Mouse (Mus musculus) forebrain, embryonic 11.5 days (tissue): ENCODE results near the gene Mettl23. TPM values are rescaled to one million over a fixed set of nuclear protein-coding genes. Genes with fewer than 3 reads are reported as not detected.

Experiments
- ATAC-seq: fragments of 200-750 bp; cut with Nextera tagmentation; replicated peaks from 2 replicates; pipeline ENCODE4 v1.8.0; 2017; ENCODE audit warnings: moderate TSS enrichment; ENCODE audit not compliant: low FRiP score
- DNase-seq: peaks from one replicate; pipeline ENCODE4 v3.0.0-alpha.2; 2017; ENCODE audit warnings: low spot score
- H3K27ac ChIP-seq: fragments of 300-500 bp; sonication (generic); 2 replicates; pipeline ENCODE4 v1.5.1; 2014; ENCODE audit warnings: low read depth, low read length
- H3K27me3 ChIP-seq: fragments of 300-500 bp; sonication (generic); 2 replicates; pipeline ENCODE4 v1.6.1; 2014; ENCODE audit warnings: mild to moderate bottlenecking, low read length, mixed read lengths; ENCODE audit not compliant: control insufficient read depth, insufficient read depth
- H3K36me3 ChIP-seq: fragments of 300-500 bp; sonication (generic); 2 replicates; pipeline ENCODE4 v1.6.1; 2014; ENCODE audit warnings: mild to moderate bottlenecking, low read length, moderate library complexity, mixed read lengths; ENCODE audit not compliant: control insufficient read depth, insufficient read depth
- H3K4me1 ChIP-seq: fragments of 300-500 bp; sonication (generic); replicated peaks from 2 replicates; pipeline ENCODE4 v1.6.1; 2014; ENCODE audit warnings: low read length, mixed read lengths; ENCODE audit not compliant: control insufficient read depth, insufficient read depth
- H3K4me2 ChIP-seq: fragments of 300-500 bp; sonication (generic); 2 replicates; pipeline ENCODE4 v1.6.1; 2014; ENCODE audit warnings: low read depth, mild to moderate bottlenecking, low read length, moderate library complexity, mixed read lengths; ENCODE audit not compliant: severe bottlenecking
- H3K4me3 ChIP-seq: fragments of 300-500 bp; sonication (generic); 2 replicates; pipeline ENCODE4 v1.5.1; 2014; ENCODE audit warnings: low read depth, low read length
- H3K9ac ChIP-seq: fragments of 300-500 bp; sonication (generic); 2 replicates; pipeline ENCODE4 v1.6.1; 2014; ENCODE audit warnings: low read length
- H3K9me3 ChIP-seq: fragments of 300-500 bp; sonication (generic); 2 replicates; pipeline ENCODE4 v1.6.1; 2016; ENCODE audit warnings: low read length, mixed read lengths; ENCODE audit not compliant: control insufficient read depth
- WGBS: fragments of 180-500 bp; shearing (Covaris S2); extraction: QIAGEN DNeasy Blood & Tissue Kit; methylation state at CpG from one replicate; pipeline ENCODE4 v1.1.7; 2014; 5-methylcytosine and 5-hydroxymethylcytosine counted together
- polyA plus RNA-seq: library from polyadenylated mRNA; unstranded; fragments of >200 nt; fragmentation: Nextera tagmentation; extraction: Ambion mirVana; gene quantifications from 2 replicates; pipeline ENCODE4 v1.2.1, GENCODE M21; 2014

Mettl23 gene
- polyA plus RNA-seq, 1 experiment from 2014 or later = 67.6 TPM

GRCm38 (mm10) chr11:116814884-116815415 is 28.1 kb upstream of the Mettl23 start:
- DNase-seq = no peak
- Histone ChIP-seq H3K9ac (peak overlapping the region; percentile 33), H3K27ac (peak overlapping the region; percentile 80; the same call in 1 of the 2 replicates), H3K9me3 (no peaks in the 10 kb centered on the region), H3K4me3 (no peak overlapping the region), H3K36me3 (no peaks in the 10 kb centered on the region), H3K4me1 (peaks cover 36% of the 10 kb centered on the region), H3K27me3 (no peaks in the 10 kb centered on the region), H3K4me2 (no peak overlapping the region; the same call in 1 of the 2 replicates)
- ATAC-seq = no peak
- 23% methylated on average over 7 of the region's 7 CpGs for WGBS

GRCm38 (mm10) chr11:116816769-116817168 is 26.3 kb upstream of the Mettl23 start:
- Histone ChIP-seq H3K4me2 (no peak overlapping the region), H3K4me3 (no peak overlapping the region), H3K9ac (no peak overlapping the region), H3K27ac (no peak overlapping the region), H3K9me3 (no peaks in the 10 kb centered on the region), H3K4me1 (peaks cover 23% of the 10 kb centered on the region), H3K27me3 (no peaks in the 10 kb centered on the region), H3K36me3 (no peaks in the 10 kb centered on the region)
- 83% methylated on average over 5 of the region's 5 CpGs for WGBS
- ATAC-seq (no peak), DNase-seq (peak; percentile 48)

DNA sequence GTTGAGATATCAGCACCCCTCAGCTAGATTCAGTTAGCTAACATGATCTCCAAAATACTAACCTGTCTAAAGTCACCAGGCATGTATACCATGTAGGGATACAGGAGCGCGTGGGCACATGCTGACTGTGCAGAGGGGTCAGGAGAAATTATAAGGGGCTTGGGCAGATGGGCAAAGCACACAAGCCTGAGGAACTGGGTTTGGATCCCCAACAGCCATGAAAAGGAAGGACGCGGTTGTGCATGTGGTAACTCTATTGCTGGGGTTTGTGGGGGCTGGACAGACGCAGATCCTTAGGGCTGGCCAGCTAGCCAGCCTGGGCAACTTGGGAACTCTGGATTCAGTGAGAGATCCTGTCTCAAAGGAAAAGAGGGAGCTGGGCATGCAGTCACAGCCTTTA is 25.5 kb upstream of the Mettl23 start:
- H3K4me3 ChIP-seq = no peak overlapping the region
- WGBS = 95% methylated on average over 5 of the region's 5 CpGs
- no peak overlapping the region for H3K4me2 ChIP-seq
- no peaks in the 10 kb centered on the region for H3K36me3 ChIP-seq
- no peaks in the 10 kb centered on the region for H3K9me3 ChIP-seq
- ATAC-seq (no peak), DNase-seq (peak; percentile 30)
- H3K27me3 ChIP-seq = no peaks in the 10 kb centered on the region
- peaks cover 23% of the 10 kb centered on the region for H3K4me1 ChIP-seq
- H3K27ac ChIP-seq = no peak overlapping the region
- no peak overlapping the region for H3K9ac ChIP-seq

DNA sequence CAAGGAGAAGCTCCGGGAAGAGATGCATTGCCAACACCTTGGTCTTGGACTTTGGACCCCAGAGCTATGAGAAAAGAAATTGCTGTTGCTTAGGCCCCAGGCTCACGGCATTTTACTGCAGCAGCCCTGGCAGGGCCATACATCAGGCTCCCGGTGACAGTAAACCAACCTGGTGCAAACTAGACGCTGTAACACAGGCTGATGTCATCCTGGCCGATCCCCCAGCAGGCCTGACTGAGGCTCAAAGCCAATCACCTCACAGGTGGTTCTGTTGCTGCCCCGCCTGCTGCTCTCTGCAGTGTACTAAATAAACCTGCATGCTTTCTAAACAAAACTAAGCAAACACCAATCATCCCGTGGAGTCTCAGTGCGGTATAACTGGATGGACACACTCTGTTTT is 24.4 kb upstream of the Mettl23 start:
- Histone ChIP-seq H3K9ac (no peak overlapping the region), H3K27ac (no peak overlapping the region), H3K36me3 (no peaks in the 10 kb centered on the region), H3K4me3 (no peak overlapping the region), H3K4me1 (peaks cover 13% of the 10 kb centered on the region), H3K27me3 (no peaks in the 10 kb centered on the region), H3K9me3 (no peaks in the 10 kb centered on the region), H3K4me2 (no peak overlapping the region)
- ATAC-seq = no peak
- 76% methylated on average over 8 of the region's 8 CpGs for WGBS
- DNase-seq = no peak

DNA sequence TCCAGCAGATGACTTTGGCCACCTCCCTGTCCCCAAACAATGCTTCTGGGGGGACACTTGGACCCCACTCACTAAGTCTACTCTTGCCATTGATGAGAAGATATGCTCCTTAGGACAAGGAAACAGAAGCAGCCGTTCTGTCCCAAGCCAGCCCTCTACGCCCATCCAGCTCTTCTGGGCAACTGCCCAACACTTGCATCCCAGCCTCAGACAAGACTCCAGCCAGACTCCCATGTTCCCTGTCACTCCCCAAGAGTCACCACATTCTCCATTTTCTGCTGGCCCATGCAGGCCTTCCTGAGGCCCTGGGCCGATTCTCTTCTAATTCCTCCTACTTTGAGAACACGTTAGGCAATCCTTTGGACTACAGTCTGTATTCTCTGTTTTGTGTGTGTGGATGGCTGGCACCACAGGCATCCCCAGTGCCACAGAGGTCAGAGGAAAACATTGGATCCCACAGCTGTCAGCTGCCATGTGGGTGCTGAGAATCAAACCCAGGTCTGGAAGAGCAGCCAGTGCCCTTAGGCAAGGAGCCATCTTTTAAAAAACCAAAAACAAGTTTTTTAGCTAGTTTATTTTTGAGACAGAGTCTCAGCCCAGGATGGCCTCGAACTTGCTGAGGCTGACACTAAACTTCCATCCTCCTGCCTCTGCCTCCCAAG is 23.0 kb upstream of the Mettl23 start:
- DNase-seq (no peak), ATAC-seq (no peak)
- H3K36me3 ChIP-seq = no peaks in the 10 kb centered on the region
- H3K4me3 ChIP-seq = no peak overlapping the region
- H3K9me3 ChIP-seq = no peaks in the 10 kb centered on the region
- H3K4me1 ChIP-seq = peaks cover under 1% of the 10 kb centered on the region; the same call in 1 of the 2 replicates
- no peak overlapping the region for H3K9ac ChIP-seq
- no peak overlapping the region for H3K4me2 ChIP-seq
- 88% methylated on average over 5 of the region's 5 CpGs for WGBS
- H3K27ac ChIP-seq = no peak overlapping the region
- H3K27me3 ChIP-seq = no peaks in the 10 kb centered on the region

DNA sequence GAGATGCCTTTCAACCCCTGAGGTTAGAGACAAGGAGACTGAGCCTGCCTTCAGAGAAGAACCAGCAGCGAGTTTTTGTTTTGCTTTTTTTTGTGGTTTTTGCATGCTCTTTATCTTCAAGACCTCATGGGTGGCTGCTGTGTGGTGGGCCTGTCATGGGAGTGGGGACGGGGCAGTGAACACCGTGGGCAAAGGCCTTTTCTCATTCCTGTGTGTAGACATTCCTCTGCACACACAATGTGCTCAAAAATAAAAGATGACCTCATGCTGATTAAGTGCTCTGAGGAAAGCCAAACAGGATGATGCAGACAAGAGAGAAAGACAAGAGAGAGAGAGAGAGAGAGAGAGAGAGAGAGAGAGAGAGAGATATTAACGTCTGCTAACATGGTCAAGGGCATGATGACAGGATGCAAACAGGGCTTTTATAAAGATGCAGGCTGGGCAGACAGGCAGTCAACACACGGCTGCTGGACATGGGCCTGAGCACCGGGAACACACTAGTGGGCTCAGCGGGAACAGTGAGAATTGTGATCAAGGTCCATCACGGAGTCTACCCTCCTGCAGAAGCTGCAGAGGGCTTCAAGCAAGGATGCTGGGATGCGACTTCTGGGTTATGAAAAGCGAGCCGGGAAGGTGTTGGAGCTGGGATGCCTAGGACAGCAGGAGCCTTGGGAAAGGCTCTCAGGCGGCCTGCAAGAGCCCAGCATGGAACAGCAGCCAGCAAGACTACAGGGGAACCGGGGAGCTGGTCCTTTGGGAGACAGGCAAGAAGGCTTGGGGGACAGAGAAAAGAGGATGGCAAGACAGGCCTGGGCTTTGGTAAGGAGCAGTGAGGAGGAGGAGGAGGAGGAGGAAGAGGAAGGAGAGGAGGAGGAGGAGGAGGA is 21.8 kb upstream of the Mettl23 start:
- Histone ChIP-seq H3K4me2 (no peak overlapping the region), H3K27ac (no peak overlapping the region), H3K4me3 (no peak overlapping the region), H3K27me3 (no peaks in the 10 kb centered on the region), H3K9ac (no peak overlapping the region; the same call in 1 of the 2 replicates), H3K9me3 (no peaks in the 10 kb centered on the region), H3K4me1 (peaks cover 5% of the 10 kb centered on the region; the same call in 1 of the 2 replicates), H3K36me3 (no peaks in the 10 kb centered on the region)
- ATAC-seq = no peak
- WGBS = 57% methylated on average over 13 of the region's 13 CpGs
- no peak for DNase-seq

- Histone ChIP-seq H3K9ac (no peak overlapping the region), H3K4me1 (peaks cover 11% of the 10 kb centered on the region)
- WGBS = 78% methylated on average over 10 of the region's 10 CpGs
These were observed 20.9 kb upstream of the Mettl23 start for GRCm38 (mm10) chr11:116822215-116822614.

DNA sequence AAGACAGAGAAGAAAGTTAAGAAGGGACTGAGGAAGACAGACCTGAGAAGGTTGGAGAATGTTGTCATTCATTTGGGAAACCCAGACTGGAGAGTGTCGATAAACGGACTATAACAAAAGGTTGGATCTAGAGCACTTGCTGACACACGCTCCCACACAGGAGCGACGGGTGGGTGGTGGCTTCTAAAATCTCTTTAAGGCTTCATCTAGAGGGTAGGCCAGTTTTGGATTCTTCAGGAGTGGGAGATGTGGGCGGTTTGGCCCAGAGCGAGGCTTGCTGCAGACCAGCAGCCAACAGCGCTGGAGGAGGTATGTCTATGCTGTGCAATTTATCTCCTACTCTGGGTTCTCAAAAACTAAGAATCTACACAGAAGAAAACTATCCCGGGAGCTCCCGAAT is 20.5 kb upstream of the Mettl23 start:
- Histone ChIP-seq H3K4me2 (no peak overlapping the region), H3K4me1 (peaks cover 14% of the 10 kb centered on the region), H3K9ac (no peak overlapping the region), H3K9me3 (no peaks in the 10 kb centered on the region), H3K27me3 (no peaks in the 10 kb centered on the region), H3K36me3 (no peaks in the 10 kb centered on the region), H3K27ac (no peak overlapping the region), H3K4me3 (no peak overlapping the region)
- DNase-seq (no peak), ATAC-seq (no peak)
- WGBS = 90% methylated on average over 10 of the region's 10 CpGs

More at GRCm38 (mm10) chr11:116822215-116822614, 20.9 kb upstream of the Mettl23 start:
- no peak overlapping the region for H3K27ac ChIP-seq
- no peaks in the 10 kb centered on the region for H3K27me3 ChIP-seq
- no peak for DNase-seq
- no peak overlapping the region for H3K4me2 ChIP-seq
- no peaks in the 10 kb centered on the region for H3K9me3 ChIP-seq
- H3K4me3 ChIP-seq = no peak overlapping the region
- H3K36me3 ChIP-seq = no peaks in the 10 kb centered on the region
- ATAC-seq = no peak
